Mouse (Mus musculus) layer of hippocampus, postnatal 14 days (tissue): Measurements from ENCODE around the gene Ecm1. TPM values are rescaled to one million over a fixed set of nuclear protein-coding genes. Genes with fewer than 3 reads are reported as not detected.

Source experiments
- DNase-seq, 2 experiments: peaks; one replicate each; pipeline ENCODE4 v3.0.0; 2021 to 2022; ENCODE audit warnings: low spot score in 2 of 2, mixed read lengths in 1 of 2
- long read RNA-seq, 2 experiments: library from polyadenylated mRNA; stranded (forward); transcript quantifications; one replicate each; pipeline ENCODE4 v2.0.0; 2021
- total RNA-seq, 2 experiments: library from RNA; stranded (reverse); gene quantifications; 2 replicates each; pipeline ENCODE4 v1.2.3; 2021

Ecm1 gene
- total RNA-seq, result 10 to 100 TPM; 12.2 to 13.7 TPM
- long read RNA-seq, experiment 1, partial matches to known transcripts, result 1 of 9 reads
- long read RNA-seq, experiment 1, other reads (novel, unspliced or antisense), result 3 of 9 reads
- long read RNA-seq, experiment 2, transcript Ecm1-202 (11 exons, 1,900 nt), result major isoform, 7 of 15 reads
- long read RNA-seq, experiment 2, partial matches to known transcripts, result 2 of 15 reads
- long read RNA-seq, experiment 2, other reads (novel, unspliced or antisense), result 5 of 15 reads

DNA sequence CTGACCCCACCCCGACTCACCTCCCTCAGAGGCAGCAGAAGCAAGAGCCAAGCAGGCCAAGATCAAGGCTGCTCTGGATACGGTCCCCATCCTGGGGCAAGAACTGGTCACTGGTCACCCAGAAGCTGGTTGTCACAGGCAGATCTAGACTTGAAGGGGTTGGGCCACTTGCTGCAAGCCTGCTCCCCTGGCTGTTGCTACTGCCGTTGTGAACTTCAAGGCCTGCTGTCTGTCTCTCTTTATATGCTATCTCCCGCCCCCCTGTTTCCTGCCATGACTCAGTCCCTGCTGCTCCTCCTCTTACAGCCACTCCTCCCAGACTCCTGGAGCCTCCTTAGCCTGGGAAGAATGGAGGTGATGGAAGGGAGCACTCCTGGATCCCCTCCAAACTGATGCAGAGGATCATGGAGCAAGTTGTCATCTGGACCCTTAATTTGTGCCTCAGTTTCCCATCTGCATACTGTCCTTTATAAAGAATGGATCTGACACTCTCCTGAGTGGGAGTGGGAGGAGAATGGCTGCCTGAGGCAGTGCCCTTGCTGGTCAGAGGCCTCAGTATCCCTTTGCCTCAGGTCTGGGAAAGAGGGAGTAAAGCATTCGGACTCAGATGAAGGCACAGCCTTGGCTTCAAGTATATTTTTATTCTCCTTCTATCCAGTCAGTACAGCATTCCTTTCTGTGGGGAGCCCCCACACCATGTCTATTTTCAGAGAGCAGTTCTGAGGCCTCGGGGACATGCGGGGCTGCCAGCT lies at the start of gene Ecm1:
Gene Ecm1 (minus strand): TSS at position 217 of the 752 bp plus-strand sequence.
- DNase-seq, result no peak

DNA sequence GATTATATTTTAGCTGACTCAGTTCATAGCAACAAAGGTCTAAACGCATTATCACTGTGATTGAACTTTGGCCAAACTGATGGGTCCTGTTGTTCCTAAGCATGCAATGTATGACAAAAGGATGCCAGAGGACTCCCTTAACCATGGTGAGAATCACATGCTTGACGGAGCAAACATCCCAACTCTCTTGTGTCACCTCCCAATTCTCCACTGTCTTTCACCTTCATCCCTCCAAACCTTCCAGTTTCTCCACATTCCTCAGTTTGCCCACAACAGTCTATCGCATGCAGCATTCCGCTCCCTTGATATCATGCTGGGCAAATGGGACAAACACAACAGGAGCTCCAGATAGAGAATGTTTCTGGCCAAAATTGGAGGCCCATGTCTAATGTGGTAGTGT lies 46.1 kb upstream of the Ecm1 start:
- no peak for DNase-seq

DNA sequence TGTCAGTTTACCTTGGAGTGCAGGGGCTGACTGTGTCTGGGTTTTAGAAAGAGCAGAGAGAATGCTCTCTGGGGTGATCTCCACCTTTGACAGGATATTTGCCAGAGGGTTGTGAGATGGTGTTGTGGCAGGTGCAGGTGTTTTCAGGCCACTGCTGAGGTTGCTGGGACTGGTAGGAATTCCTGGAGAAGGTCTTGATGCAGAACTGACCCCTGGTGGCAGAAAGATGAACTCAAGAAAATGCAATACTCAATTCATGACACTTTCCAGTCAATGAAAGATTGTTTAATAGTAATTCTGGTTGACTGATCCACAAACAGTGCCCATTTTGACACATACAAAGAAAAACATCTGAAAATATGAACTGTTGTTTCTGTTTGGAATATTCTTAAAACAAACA lies 32.6 kb upstream of the Ecm1 start:
- DNase-seq, result no peak

DNA sequence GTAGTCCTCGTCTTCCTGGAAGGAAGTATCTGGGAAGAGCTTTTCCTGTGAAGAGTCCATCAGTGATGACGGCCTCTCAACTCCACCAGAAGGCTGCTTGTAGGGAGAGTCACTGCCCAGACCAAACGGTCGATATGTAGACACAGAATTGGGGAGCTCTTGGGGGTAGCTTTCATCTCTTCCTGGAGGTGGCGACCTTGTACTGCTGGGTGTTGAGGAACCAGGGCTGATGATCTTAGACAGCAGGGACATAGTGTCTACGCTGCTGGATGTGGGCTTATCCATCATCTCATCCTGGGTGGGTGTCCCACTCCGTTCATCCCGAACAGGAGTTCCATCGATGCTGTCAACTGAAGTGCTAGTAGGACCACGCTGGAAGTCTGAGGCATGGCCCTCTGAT lies 26.2 kb upstream of the Ecm1 start:
- DNase-seq, result no peak

DNA sequence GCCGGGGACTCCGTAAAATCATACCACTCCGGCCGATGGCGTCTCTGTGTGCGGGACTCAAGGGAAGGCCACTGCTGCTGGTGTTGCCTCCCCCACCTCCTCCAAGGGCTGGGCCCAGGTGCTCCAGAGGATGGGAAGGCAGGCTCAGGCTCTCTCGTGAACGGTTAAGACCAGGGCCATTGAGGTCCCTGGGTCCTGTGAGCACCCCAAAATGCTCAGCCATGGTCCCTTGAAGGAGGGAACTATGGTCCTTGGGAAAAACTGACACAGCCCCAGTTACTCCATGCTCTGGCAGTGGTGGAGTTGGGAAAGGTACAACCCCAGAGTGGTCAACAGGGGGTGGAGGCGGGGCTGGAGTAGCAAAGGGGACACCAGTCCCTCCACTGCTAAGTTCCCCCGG lies 24.4 kb upstream of the Ecm1 start:
- DNase-seq, result no peak

DNA sequence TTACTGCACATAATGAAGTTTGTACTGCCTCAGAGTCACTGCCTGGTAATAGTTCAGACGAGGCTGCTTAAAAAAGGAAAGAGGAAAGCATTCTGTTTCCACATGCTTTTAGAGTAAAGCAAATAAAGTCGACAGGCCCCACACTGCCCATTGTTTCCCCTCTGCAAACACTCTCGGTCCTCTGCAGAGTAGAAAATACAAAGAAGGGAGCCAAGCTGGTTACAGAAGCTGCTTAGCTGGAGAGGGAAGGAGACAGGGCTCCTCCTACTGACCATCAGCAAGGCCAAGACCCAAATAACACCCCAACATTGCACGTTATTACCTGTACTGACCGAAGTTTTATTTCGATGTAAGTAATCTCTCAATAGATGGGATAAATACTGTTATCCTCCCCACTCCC lies 23.6 kb upstream of the Ecm1 start:
- DNase-seq, result no peak

DNA sequence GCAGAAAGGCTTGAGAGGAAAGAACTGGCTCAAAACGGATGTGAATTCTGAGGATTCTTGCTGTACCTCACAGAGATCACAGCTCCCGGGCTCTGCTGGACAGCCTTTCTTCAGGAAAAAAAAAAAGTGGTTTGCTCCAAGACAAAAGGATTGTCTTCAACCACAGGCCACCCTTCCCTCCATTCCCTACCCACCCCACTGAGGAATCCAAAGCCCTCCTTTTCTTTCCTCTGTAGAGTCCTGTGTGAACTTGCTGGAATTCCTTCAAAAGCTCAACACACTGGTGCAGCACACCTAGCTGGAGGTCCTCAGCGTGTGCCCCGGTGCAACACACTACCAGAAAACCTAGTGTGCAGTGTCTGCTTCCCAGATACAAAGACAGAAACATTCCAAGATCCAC lies 22.4 kb upstream of the Ecm1 start:
- no peak for DNase-seq

DNA sequence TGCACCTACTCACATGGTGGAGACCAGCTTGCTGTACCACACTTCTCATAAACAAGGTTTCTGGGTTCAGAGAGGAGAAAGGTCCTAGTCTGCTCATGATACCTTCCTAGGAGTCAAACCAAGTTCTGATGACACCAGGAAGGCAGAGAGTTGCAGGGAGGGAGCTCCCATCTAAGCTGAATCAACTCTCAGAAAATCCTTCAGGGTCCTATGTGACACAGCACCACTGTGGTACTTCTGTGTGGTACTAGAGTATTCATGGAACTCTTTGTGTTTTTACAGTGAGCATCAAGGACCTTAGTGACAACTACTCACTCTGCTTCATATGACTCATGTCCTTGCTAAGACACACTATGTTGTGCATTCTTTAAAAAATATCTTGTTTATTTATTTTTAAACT lies 21.3 kb upstream of the Ecm1 start:
- no peak for DNase-seq

DNA sequence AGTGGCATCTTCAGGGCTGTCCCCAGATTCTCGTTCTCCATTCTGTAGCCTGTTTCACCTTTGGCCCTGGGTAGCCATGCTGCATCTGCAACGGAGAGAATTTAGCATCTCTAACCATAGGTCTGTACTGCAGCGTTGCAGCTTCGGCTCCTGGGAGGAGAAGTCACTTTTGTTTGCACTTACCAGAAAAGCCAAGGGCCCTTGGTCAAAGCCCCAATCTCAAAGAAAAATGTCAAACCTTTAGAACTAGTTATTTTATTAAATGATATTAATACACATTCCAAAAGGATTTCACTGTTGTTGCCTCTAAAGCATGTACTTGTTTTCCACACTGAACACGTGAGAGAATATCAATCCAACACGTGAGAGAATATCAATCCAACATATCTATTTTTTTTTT lies 20.7 kb upstream of the Ecm1 start, which contains the start of gene Tars2:
Gene Tars2 (minus strand): TSS at position 101 of the 400 bp plus-strand sequence.
- no peak for DNase-seq

DNA sequence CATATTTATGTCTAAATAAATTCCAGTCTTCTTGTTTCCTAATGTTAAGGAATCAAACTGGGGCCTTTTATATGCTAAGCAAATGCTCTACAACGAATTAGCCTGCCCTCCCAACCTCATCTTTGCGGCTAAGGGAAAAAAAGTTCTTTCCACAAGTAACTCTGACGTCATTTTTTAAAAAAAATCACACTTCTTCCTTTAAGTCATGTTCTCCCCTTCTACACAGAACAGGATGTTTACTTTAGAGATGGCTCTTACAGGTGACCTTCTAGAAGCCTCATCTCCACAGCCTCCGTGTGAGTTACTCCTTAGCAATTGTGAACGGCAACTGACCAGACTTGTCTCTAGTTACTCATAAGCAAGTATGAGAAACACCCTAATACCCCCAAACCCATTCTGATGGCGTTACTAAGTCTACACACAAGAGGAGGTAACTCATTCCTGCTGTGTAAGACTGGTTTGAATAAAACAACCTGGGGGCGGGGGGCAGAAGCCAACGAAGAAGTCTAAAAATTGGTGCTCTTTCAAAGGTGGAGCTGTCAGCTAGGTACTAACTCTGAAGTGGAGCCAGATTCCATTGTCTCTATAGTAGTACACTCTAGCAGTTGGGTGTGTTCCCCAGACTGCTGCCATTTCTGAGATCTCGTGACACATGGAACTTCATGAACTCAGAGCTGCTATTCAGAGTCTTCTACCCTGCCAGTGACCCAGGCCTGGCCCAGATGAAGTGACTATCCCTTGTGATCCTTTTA lies 19.3 kb upstream of the Ecm1 start:
- DNase-seq, result no peak

DNA sequence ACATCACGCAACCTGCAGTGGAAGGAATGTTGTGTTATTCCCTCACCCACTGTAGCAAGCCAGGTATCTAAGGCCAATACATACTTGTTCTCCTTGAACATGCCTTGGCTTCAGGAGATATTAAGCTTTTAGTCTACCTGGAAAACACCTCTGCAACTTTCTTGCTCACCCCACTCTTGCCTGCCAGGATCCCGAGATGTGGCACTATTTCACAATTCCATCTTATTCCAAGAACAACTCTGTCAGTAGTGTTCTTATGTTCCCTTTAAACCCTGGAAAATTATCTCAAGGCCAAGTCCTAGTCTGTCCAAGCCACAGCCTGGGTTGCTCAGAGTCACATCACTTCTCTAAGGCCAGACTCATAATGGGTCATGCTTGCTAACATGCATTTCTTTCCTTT lies 17.4 kb upstream of the Ecm1 start:
- no peak for DNase-seq

DNA sequence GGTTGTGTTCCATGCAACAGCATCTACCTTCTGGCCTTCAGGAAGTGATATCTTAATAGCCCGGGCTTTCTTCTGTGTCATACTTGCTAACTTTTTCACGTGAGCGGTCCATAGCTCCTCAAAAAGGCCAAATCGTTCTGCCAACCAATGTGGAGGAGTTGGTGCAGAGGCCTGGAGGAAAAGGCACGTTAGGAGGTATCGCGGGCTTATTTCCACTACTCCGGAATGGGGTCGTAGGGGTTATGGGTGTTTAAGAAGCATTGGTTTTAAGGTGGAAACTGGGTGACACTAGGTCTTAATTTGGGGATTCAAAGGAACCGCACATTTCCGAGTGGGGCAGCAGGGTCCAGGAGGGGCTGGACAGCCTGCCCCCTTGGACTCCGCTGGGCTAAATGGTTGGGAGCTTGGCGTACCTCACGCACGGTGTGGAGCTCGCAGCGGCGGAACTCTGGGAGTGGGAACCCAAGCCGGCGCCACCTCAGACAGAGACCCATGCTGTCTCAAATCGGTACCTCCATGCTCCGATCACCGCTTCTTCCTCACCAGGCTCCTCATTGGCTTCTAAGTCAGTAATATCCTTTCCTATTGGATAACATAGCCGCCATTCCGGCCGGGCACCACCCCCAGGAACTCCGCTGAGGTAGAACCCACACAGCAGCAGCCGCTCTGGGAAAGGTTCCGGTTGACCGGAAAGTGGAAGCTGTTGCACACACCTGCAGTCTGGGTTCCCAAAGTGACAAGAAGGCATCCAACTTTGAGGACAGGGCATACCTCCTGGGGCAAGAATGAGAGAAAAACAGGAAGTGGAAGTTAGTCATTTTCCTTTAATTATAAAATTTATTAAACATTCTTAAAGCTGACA lies 15.2 kb upstream of the Ecm1 start:
- DNase-seq, result peak; percentile 94 to 97

DNA sequence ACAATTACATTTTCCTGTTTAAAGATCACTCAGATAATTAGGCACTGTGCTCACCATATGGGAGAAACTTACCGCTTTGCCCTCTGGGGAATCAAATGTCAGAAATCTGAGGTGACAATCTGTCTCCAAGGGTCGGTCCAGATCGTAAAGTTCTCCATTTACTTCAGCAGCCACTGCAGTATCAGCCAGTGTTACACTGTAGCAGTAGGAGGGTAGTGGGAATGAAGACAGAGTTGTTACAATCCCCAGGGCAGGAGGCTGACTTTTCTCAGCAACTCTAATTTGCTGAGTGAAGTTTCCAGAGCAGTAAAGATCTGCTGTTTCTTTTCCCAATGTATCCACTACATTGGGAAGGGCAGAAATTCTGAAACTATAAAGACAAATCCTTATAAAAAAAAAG lies 13.6 kb upstream of the Ecm1 start:
- no peak for DNase-seq

DNA sequence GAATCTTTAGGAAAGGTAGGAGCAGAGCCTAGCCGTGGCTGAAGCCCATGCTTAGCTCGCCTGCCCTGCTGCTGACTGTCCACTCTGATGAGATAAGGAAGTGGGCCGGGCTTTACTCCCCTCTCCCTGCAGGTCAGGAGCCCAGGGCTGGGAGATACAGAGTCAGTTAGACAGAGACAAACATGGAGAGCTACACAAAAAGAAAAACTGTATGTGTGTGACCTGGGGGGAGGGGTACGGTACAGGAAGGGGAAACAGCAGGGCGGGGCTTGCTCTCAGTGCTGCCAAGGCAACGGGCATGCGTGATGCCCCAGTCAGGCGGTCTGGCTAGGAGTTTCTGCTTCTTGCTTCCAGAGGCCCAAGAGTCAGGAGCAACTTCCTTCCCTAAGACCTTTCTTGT lies 1.0 kb upstream of the Ecm1 start:
- no peak for DNase-seq

DNA sequence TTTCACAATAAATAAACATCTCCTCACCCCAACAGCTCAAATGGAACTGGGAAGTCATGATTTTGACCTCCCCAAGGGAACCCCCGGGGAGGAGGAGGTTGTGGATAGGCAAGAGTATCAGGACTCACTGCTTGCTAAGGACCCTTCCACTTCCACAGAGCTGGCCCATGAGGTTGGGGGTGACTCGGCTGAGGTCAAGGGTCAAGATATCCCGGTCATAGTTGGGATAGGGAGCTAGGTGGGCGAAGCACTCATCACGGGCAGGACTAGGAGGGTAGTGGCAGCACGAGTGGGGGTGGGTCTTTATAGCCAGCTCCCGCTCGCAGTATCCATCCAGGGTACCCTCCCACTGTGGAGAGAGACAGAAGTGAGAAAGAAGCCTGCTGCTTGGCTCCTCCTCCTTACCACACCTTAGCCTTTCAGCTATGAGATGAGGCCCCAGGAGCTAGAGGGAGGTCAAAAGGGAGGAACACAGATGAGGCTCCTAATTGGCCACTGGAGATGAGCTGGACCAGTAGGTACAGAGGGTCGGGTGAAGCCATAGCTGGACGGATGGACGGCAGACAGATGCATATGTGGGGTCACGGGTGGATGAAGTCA lies 4.2 kb downstream of the Ecm1 start:
- DNase-seq, result no peak

DNA sequence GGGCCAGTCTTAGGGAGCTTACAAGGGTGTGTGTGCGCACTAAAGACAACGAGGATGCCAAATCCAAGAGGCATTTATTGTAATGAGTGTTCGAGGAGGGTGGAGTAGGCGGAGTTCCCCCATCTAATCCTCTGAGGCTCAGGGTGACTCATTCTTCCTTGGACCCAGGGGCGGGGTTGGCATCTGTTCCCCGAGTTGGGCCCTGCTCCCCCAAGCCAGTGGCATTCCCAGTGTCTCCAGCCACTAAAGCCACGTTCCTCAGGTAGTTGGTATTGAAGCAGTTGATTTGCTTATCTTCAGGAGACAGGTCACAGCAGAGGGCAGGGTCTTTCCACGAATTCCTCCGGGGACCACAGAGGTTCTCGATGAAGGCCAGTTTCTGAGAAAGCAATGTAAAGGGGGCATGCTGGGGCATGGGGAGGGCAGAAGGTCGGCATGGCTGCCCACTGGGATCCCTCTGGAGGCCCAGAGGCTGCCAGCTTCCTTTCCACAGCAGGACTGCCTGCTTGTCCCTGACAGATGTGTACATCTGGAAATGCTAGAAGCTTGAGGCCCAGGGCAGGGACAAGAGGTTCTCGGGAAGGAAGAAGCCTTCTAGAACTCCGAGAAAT lies 5.2 kb downstream of the Ecm1 start:
- no peak for DNase-seq

DNA sequence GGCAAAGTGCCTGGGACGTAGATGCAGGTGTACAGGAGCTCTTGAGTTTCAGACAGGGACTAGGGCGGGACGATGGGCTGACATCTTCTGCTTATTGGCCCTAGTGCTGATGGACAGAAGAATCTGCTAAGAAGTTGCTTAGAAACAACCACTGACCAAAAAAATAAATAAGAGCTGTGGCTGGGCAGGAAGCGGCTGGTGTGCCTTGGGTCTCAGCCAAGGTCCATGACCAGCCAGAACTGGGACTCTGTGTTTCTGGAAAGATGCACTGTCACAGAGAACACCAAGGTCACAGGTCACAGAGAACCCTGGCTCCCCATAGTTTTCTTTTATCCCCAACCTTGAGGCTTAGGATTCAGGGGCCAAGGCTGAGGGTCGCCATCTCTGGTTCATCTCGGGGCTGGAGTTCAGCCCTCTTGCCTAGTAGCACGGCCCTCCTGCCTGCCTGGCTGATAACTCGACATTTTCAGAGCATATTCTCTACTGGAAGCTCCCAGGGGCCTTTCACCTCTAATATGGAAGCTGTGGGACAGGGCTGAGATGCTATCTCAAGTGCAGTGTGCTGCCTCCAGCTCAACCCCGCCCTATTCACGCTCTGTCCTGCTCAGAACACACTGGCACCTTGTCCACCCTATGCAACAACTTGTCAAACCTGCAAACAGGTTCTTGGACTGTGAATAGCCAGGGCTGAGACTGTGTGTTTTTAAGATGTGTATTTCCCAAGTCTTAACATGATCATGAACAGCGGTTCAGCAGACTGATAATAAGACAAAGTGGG lies 6.4 kb downstream of the Ecm1 start:
- DNase-seq, result peak in 1 of 2 experiments; percentile 28

DNA sequence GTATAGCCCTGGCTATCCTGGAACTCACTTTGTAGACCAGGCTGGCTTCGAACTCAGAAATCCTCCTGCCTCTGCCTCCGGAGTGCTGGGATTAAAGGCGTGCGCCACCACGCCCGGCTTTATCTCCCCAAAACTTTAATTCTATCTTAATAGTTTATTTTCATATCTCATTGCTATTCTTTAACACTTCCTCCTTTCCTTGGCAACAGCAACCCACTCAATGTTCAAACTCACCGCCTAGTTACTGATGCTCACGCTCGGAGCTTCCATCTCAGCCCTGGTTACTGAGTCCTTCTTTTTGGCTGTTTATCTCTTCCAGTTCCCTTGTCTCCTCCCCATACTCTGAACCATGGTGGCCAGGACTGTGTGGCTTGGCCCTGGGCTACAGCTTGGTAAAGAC lies 7.1 kb downstream of the Ecm1 start:
- no peak for DNase-seq

DNA sequence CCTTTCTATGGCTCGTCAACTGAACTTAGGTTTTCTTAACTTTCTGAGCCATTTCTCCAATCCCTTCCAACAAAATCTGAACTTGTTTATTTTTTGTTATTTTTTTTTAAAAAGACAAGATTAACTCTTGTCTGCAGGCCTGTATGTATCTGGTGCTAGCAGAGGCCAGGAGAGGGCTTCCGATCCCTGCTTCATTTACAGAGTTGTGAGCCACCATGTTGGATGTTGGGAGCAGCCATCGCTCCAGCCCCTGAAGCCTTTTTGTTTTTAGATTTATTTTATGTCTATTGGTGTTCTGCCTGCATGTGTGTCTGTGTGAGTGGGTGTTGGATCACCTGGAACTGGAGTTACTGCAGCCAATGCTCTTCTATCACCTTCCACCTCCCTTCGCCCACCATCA lies 7.6 kb downstream of the Ecm1 start:
- DNase-seq, result no peak

DNA sequence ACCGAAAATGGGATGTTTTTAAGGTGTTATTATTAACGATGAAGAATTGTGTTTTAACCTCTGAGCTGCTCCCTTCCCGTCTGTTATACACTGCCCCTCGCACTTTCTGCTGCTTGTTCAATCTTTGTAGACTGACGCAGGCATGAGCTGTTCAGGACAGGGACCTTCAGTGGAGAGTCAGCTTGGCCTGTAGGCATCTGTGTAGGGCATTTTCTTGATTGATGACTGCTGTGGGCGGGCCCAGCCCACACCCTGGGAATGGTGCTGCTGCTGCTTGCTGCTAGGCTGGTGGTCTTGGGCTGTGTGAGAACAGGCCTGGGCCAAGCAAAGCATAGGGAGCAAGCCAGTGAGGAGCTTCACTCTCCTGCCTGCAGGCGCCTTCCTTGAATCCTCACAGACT lies 8.9 kb downstream of the Ecm1 start:
- no peak for DNase-seq
